Mouse (Mus musculus): Measurements from ENCODE around the gene Snx17.

GRCm38 (mm10) chr5:31204421-31204820 lies 11.4 kb downstream of the Snx17 start:
- TF ChIP-seq GATA1 (IDR thresholded peaks at IDR 0.05; ENCODE audit: low read length) (no peak), TAL1 (IDR thresholded peaks at IDR 0.05; ENCODE audit: low read length) (no peak)

Measured in erythroblast, embryonic 14.5 days (primary cell).